Mouse (Mus musculus): ENCODE data around the gene Msx3.

Gene Msx3

DNA sequence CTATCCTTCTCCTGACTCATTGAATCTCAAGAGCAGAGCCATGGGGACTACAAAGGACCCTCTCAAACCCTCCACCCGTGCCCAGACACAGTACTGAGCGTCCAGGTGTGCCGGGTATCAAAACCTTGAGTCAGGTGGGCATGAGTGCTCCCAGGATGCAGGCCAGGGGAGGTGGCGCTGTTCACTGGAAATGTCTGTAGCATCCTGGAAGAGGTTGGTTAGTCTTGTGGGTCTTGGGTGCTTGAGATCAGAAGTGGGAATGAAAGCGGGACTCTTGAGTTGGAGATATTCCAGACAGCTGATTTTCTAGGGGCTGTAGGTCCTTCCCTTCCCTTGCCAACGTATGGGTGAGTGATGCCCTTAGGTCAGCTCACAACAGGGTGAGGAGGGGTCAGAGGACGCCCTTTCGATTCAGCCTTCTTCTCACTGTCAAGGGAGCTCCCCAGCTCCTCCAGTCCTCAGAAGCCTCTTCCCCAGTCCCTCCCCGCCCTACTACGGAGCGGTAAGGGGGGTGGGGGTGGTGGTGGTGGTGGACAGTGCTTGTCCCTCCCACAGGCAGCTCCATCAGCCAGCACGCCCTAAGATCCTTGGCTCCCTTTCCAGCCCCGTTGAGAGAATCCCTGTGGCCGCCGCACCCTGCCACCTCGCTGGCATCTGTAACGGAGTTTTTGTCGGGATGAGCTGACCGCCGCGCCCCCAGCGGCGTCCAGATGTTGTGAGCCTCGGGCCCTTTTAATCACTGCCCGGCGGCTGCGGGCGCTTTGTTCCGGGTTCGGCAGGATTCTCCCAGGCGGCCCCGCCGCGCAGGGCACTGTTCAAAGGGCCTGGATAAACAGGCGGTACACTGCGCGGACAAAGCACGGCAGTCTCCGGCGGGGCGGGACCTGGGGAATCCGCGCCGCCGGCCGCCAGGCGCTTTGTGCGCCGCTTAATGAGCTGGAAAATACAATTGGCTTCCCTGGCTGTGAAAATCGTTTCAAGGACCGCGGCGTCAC is 8.8 kb upstream of the Msx3 start:
- DNase-seq, result no peak

- DNase-seq, result no peak
Observed at GRCm38 (mm10) chr7:140054124-140054523, 5.2 kb upstream of the Msx3 start.

GRCm38 (mm10) chr7:140049115-140049689 is 313 bp upstream of the Msx3 start:
- no peak for DNase-seq

- DNase-seq, result no peak
Observed at GRCm38 (mm10) chr7:140047811-140048311, 1.0 kb downstream of the Msx3 start.

- no peak for DNase-seq
Observed at GRCm38 (mm10) chr7:140045546-140045945, 3.3 kb downstream of the Msx3 start.

DNA sequence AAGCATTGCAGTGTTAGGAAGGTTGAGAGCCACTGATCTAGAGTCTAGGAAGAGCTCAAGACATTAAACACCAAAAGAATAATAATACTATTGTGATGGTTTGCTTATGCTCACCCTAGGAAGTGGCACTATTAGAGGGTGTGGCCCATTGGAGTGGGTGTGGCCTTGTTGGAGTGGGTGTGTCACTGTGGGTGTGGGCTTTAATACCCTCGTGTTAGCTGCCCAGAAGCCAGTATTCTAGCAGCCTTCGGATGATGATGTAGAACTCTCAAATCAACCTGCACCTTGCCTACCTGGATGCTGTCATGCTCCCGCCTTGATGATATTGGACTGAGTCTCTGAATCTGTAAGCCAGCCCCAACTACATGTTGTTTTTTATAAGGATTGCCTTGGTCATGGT is 6.2 kb downstream of the Msx3 start:
- no peak for DNase-seq

DNA sequence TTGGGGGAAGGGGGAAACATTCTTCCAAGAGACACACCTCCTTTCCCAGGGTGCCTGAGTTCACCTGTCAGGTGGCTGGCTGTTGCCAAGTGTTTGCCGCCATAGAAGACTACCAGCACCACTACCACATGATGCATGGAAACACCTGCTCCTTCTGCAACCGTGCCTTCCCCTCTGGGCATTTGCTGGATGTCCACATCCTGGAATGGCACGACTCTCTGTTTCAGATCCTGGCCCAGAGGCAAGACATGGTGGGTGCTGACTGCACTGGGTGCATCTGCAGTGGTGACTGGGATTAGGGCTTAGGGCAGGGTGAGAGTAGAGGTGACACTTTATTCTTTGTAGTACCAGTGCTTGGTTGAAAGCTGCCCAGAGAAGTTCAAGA is 11.7 kb downstream of the Msx3 start:
- no peak for DNase-seq

GRCm38 (mm10) chr7:140036281-140037170 is 12.4 kb downstream of the Msx3 start, which contains the start of the genes Zfp511 and Tubgcp2:
Gene Zfp511 (plus strand): TSS chr7:140036391.
Gene Tubgcp2 (minus strand): TSS chr7:140036669.
- DNase-seq, result peak; percentile 98

GRCm38 (mm10) chr7:140035456-140035855 is 13.4 kb downstream of the Msx3 start:
- no peak for DNase-seq

GRCm38 (mm10) chr7:140033386-140033785 is 15.5 kb downstream of the Msx3 start:
- no peak for DNase-seq

GRCm38 (mm10) chr7:140032366-140032765 is 16.5 kb downstream of the Msx3 start:
- no peak for DNase-seq

GRCm38 (mm10) chr7:140031771-140032170 is 17.1 kb downstream of the Msx3 start:
- no peak for DNase-seq

DNA sequence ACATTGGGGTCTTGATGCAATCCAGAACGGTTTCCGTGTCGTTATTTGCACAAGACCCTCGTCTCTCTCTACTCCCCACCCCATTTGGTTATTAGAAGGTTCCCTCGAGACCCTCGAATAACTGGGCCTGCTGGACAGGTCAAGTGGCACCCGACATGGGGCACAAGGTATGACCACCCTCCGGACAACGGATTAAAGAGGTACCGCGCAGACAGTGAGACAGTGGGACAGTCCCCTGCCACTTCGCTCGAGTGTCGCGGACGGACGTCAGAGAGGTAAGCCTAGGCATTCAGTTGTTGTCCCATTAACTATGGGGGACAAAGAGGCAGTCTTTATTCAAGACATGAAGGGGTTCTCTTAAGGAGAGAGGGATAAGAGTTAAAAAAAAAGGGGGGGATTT is 37.6 kb downstream of the Msx3 start:
- DNase-seq, result no peak

- no peak for DNase-seq
Observed at GRCm38 (mm10) chr7:140007781-140008180, 41.1 kb downstream of the Msx3 start.

GRCm38 (mm10) chr7:140006861-140007611 is 41.9 kb downstream of the Msx3 start:
- no peak for DNase-seq

- DNase-seq, result no peak
Observed at GRCm38 (mm10) chr7:140004666-140005065, 44.2 kb downstream of the Msx3 start.

DNA sequence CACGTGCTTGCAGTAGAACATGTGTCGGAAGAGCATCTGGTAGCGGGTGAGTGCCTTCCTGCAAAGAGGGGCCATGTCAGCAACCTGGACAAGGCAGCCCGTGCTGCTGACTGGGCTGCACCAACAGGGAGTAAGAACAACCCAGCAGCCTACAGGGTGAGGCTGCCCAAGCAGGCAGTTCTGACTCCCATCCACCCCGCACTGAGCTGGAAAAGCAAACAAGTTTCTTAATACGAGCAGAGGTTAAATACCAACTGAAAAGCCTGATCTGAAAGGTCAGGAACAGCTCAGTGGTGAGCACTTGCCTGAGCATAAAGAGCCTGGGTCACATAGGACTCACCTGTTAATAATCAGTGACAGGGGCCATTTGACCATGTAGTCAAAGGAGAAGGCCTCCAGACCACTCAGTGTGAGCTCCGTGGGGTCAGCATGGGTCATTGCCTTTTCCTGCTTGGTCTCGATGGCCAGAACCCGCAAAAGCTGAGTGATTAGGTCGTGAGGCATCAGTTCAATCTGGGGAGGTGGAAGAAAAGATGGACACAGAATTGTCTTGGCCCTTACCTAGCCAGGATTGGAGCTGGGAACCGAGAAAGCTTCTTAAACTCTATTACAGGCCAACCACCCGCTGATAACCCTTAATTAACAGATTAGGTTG is 47.7 kb downstream of the Msx3 start:
- DNase-seq, result no peak

GRCm38 (mm10) chr7:139998691-139999350 is 50.1 kb downstream of the Msx3 start:
- DNase-seq, result no peak
